Mouse (Mus musculus) cerebellum, postnatal 4 days (tissue): Measurements from ENCODE around the gene Hamp.
"Not testable (repeated sequence)": the region's sequence is repeated elsewhere in the genome, so short reads cannot be mapped to it uniquely, and the experiment has no call there.

Source experiments
- DNase-seq, 2 experiments: peaks; one replicate each; pipeline ENCODE4 v3.0.0; 2022; ENCODE audit warnings: low spot score in 2 of 2, mixed read lengths in 1 of 2

Gene Hamp

DNA sequence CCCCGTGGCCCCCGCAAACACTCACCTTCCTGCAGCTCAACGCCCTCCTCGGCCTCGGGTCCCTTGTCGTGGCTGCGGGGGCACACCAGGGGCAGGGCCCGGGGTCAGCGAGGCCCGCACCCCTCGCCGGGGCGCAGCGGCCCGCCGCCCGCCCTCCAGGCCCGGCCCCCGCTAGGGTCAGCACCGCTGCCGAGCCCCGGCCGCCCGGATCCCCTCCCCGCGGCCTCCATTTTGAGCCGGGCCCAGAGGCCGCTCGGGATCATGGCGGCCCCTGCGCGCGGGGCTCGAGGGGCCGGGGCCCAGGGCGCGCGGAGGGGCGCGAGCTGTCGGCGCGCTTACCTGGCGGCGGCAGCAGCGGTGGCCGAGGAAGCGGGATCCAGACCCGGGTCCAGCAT is 12.5 kb upstream of the Hamp start:
- DNase-seq = peak in 1 of 2 experiments; percentile 58

GRCm38 (mm10) chr7:30955584-30956356 is 11.9 kb upstream of the Hamp start:
- peak; percentile 77 to 89 for DNase-seq

GRCm38 (mm10) chr7:30954971-30955520 is 11.2 kb upstream of the Hamp start:
- no peak for DNase-seq

DNA sequence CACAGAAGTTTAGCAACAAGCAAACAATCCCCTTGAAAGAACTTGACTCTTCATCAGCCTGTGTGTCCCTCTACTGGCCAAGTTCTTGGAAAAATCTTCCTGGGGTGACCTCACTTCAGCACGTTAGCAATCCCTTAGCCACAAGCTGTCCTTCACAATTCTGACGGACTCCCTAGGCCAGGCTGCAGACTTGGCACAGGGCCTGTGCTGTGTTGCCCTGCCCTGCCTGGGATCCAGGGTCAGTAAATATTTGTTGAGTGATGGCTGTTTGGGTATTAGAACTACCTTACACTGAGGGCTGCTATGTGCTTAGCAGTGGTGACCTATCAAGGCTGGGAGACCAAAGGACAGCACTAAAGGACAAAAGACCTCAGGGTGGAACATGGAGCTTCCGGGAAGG is 10.2 kb upstream of the Hamp start:
- no peak for DNase-seq

GRCm38 (mm10) chr7:30953459-30953858 is 9.6 kb upstream of the Hamp start:
- DNase-seq = no peak

- DNase-seq = no peak
These were observed 8.8 kb upstream of the Hamp start for GRCm38 (mm10) chr7:30952441-30953265.

DNA sequence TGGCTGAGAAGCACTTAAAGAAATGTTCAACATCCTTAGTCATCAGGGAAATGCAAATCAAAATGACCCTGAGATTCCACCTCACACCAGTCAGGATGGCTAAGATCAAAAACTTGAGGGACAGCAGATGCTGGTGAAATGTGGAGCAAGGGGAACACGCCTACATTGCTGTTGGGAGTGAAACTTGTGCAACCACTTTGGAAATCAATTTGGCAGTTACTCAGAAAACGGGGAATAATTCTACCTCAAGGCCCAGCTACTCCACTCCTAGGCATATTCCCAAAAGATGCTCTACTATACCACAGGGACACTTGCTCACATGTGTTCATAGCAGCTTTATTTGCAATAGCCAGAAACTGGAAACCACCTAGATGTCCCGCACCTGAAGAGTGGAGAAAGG is 6.1 kb upstream of the Hamp start:
- DNase-seq = not testable (repeated sequence)

GRCm38 (mm10) chr7:30945876-30946275 is 2.0 kb upstream of the Hamp start:
- DNase-seq = no peak

DNA sequence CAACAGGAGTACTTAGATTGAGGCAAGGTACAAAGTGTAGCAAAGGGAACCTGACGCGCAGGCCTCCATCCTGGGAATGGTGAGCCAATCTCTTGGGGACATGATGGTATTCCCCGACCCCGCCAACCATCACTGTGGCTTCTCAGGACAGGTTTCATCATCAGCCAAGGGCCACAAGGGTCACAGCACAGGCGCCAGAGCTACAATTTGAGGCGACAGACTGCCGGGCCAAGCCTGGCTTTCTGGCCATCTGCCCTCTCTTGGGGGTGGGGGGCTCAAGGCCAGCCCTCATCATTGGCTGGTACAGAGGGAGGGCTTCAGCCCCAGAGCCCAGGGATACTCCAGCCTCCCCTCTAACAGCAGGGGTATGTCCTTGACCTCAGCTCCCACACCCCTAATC is 1.6 kb upstream of the Hamp start:
- DNase-seq = not testable (repeated sequence)

- DNase-seq = not testable (repeated sequence)
These were observed 874 bp upstream of the Hamp start for GRCm38 (mm10) chr7:30944706-30945105.

DNA sequence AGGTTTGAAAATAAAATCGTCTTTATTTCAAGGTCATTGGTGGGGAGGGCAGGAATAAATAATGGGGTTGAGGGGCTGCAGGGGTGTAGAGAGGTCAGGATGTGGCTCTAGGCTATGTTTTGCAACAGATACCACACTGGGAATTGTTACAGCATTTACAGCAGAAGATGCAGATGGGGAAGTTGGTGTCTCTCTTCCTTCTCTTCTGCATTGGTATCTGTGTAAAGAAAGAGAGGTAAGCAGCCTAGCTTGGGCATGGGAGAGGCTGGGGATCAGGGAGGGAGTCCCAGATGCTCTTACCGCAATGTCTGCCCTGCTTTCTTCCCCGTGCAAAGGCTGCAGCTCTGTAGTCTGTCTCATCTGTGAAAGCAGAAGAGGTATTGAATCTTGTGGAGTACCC is 1.5 kb downstream of the Hamp start:
- not testable (repeated sequence) for DNase-seq

- DNase-seq = not testable (repeated sequence)
These were observed 3.8 kb downstream of the Hamp start for GRCm38 (mm10) chr7:30940070-30940469.

DNA sequence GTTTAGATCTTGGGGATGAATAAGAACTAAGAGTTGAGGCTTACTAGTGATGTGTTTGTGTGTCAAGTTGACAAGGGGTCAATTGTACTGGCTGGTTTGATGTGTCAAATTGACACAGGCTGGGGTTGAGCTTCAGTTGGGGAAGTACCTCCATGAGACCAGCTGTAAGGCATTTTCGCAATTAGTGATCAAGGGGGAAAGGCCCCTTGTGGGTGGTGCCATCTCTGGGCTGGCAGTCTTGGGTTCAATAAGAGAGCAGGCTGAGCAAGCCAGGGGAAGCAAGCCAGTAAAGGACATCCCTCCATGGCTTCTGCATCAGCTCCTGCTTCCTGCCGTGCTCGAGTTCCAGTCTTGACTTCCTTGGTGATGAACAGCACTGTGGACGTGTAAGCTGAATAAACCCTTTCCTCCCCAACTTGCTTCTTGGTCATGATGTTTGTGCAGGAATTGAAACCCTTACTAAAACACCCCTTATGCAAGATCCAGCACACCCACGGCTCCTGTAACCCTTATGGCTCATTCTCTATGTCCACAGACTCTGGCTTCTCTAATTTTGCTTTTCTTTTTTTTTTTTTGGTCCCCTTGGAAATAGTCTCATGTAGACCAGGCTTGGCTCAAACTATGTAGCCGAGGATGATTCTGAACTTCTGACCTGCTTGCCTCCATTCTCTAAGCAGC is 8.3 kb downstream of the Hamp start:
- DNase-seq = not testable (repeated sequence)

- not testable (repeated sequence) for DNase-seq
These were observed 19.3 kb downstream of the Hamp start, which contains the start of gene Hamp2 for GRCm38 (mm10) chr7:30924581-30924980. Gene Hamp2 (minus strand): TSS chr7:30924681.

- DNase-seq = no peak
These were observed 19.8 kb downstream of the Hamp start for GRCm38 (mm10) chr7:30924071-30924470.

GRCm38 (mm10) chr7:30922490-30922889 is 21.3 kb downstream of the Hamp start:
- not testable (repeated sequence) for DNase-seq

DNA sequence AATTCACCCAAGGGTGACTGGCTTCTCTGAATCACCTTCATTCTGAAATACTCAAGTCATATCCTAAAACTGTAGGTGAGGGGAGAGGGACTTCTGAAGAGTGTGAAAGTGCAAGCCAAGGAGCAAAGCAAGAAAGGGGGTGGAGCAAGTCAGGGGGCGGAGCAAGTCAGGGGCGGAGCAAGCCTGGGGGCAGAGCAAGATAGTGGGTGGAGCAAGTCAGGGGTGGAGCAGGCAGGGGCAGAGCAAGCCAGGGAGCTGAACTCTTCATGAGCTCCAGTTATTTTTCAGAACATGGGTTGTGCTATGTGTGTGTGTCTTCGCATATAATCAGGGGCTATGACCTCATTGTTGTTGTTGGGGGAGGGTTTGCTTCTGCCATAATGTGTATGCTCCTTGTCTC is 23.6 kb downstream of the Hamp start:
- DNase-seq = no peak

GRCm38 (mm10) chr7:30917219-30917618 is 26.6 kb downstream of the Hamp start:
- DNase-seq = no peak

DNA sequence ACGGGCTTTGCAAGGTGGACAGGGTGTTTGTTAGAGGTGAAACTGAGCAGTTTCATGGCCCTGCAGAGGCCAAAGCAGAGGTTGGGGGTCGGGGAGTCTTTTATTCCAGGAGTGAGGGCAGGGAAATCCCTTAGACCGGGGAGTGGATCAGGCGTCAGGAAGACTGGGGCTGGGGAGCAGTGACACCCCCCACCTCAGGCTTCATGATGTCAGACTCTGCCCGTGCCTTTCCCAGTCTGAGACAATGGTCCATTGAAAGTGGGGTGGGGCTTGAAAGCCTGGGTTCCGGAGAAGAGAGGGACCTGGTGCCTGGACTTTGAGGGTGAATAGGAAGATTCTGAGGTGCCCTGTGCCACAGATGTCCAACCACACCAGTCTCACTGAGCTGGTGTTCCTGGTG is 27.1 kb downstream of the Hamp start:
- no peak for DNase-seq

GRCm38 (mm10) chr7:30914732-30915131 is 29.1 kb downstream of the Hamp start, which contains the start of gene Mag:
Gene Mag (minus strand): TSS chr7:30914873.
- DNase-seq = no peak

GRCm38 (mm10) chr7:30909773-30910172 is 34.1 kb downstream of the Hamp start:
- DNase-seq = no peak

DNA sequence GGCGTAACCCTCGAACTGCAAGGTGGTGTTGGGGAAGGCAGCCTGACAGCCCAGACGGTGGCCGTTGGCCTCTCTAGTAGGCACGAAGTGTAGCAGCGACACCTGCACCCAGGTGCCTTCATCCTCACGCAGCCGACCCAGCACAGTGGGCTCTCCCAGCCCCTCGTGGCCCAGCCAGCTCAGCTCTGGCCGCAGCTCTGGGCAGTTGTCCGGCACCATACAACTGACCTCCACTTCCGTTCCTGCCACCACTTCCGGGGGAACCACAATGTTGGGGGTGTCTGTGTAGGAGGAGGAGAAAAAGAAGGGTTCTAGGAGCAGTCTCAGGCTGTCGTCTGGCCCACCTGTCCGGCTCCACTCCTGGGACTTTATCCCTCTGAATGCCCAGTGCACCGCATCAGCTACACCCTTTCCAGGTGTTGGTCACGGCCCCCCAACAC is 34.8 kb downstream of the Hamp start:
- DNase-seq = no peak
